Mouse (Mus musculus): ENCODE measurements around the gene Fuz. TPM values are rescaled to one million over a fixed set of nuclear protein-coding genes. Genes with fewer than 3 reads are reported as not detected.

Gene Fuz
- polyA plus RNA-seq, 1 experiment from 2014 or later: 11.1 TPM

GRCm38 (mm10) chr7:44890737-44891136 lies 5.1 kb upstream of the Fuz start:
- WGBS: 73% methylated on average over 4 of the region's 4 CpGs
- Histone ChIP-seq H3K4me1 (replicated peaks; ENCODE audit: control insufficient read depth, insufficient read depth, low read length) (peaks cover 6% of the 10 kb centered on the region; the same call in 1 of the 2 replicates), H3K4me3 (ENCODE audit: low read depth, low read length) (no peak overlapping the region), H3K27me3 (replicated peaks; ENCODE audit: control insufficient read depth, insufficient read depth, low read length) (no peaks in the 10 kb centered on the region), H3K9ac (ENCODE audit: low read depth, low read length) (no peak overlapping the region), H3K36me3 (ENCODE audit: control insufficient read depth, insufficient read depth) (peaks cover 11% of the 10 kb centered on the region), H3K27ac (ENCODE audit: low read depth, low read length) (no peak overlapping the region; the same call in 1 of the 2 replicates), H3K9me3 (ENCODE audit: control insufficient read depth) (no peaks in the 10 kb centered on the region), H3K4me2 (replicated peaks; ENCODE audit: low read depth) (peak overlapping the region; percentile 86)
- no peak for ATAC-seq
- TF ChIP-seq CTCF (IDR thresholded peaks at IDR 0.05; ENCODE audit: low read depth): no peak

GRCm38 (mm10) chr7:44891611-44892010 lies 4.3 kb upstream of the Fuz start:
- ATAC-seq: peak; percentile 34
- Histone ChIP-seq H3K27ac (ENCODE audit: low read depth, low read length) (peak overlapping the region; percentile 91; the same call in 1 of the 2 replicates), H3K9ac (ENCODE audit: low read depth, low read length) (peak overlapping the region; percentile 85), H3K4me3 (ENCODE audit: low read depth, low read length) (peak overlapping the region; percentile 86), H3K9me3 (ENCODE audit: control insufficient read depth) (no peaks in the 10 kb centered on the region), H3K36me3 (ENCODE audit: control insufficient read depth, insufficient read depth) (peaks cover 3% of the 10 kb centered on the region; the same call in 1 of the 2 replicates), H3K27me3 (replicated peaks; ENCODE audit: control insufficient read depth, insufficient read depth, low read length) (no peaks in the 10 kb centered on the region), H3K4me2 (replicated peaks; ENCODE audit: low read depth) (peak overlapping the region; percentile 86), H3K4me1 (replicated peaks; ENCODE audit: control insufficient read depth, insufficient read depth, low read length) (peaks cover 6% of the 10 kb centered on the region; the same call in 1 of the 2 replicates)
- 16% methylated on average over 6 of the region's 6 CpGs for WGBS
- no peak for TF ChIP-seq CTCF (IDR thresholded peaks at IDR 0.05; ENCODE audit: low read depth)

- Histone ChIP-seq H3K9me3 (ENCODE audit: control insufficient read depth) (no peaks in the 10 kb centered on the region), H3K27me3 (replicated peaks; ENCODE audit: control insufficient read depth, insufficient read depth, low read length) (no peaks in the 10 kb centered on the region), H3K4me1 (replicated peaks; ENCODE audit: control insufficient read depth, insufficient read depth, low read length) (peaks cover 6% of the 10 kb centered on the region; the same call in 1 of the 2 replicates), H3K36me3 (ENCODE audit: control insufficient read depth, insufficient read depth) (peaks cover 3% of the 10 kb centered on the region; the same call in 1 of the 2 replicates), H3K4me2 (replicated peaks; ENCODE audit: low read depth) (peak within 1 kb of the TSS; percentile 86), H3K27ac (ENCODE audit: low read depth, low read length) (peak within 1 kb of the TSS; percentile 91), H3K9ac (ENCODE audit: low read depth, low read length) (peak within 1 kb of the TSS; percentile 85), H3K4me3 (ENCODE audit: low read depth, low read length) (peak within 1 kb of the TSS; percentile 86)
- no peak for TF ChIP-seq CTCF (IDR thresholded peaks at IDR 0.05; ENCODE audit: low read depth)
- peak; percentile 55 for ATAC-seq
- WGBS: under 1% methylated on average over 54 of the region's 56 CpGs
These were observed 3.5 kb upstream of the Fuz start, which contains the start of gene Med25 for GRCm38 (mm10) chr7:44892276-44892921. Gene Med25, minus strand, starts transcription at chr7:44892712.

- H3K36me3 ChIP-seq (ENCODE audit: control insufficient read depth, insufficient read depth): peaks cover 3% of the 10 kb centered on the region; the same call in 1 of the 2 replicates
- no peak overlapping the region; the same call in 1 of the 2 replicates for H3K4me3 ChIP-seq (ENCODE audit: low read depth, low read length)
- H3K27ac ChIP-seq (ENCODE audit: low read depth, low read length): peak overlapping the region; percentile 42; the same call in 1 of the 2 replicates
- no peak for TF ChIP-seq CTCF (IDR thresholded peaks at IDR 0.05; ENCODE audit: low read depth)
- no peak for ATAC-seq
- H3K27me3 ChIP-seq (replicated peaks; ENCODE audit: control insufficient read depth, insufficient read depth, low read length): no peaks in the 10 kb centered on the region
- no peak overlapping the region for H3K9ac ChIP-seq (ENCODE audit: low read depth, low read length)
- 18% methylated on average over 8 of the region's 8 CpGs for WGBS
- H3K9me3 ChIP-seq (ENCODE audit: control insufficient read depth): no peaks in the 10 kb centered on the region
- H3K4me1 ChIP-seq (replicated peaks; ENCODE audit: control insufficient read depth, insufficient read depth, low read length): peaks cover 6% of the 10 kb centered on the region; the same call in 1 of the 2 replicates
- H3K4me2 ChIP-seq (replicated peaks; ENCODE audit: low read depth): no peak overlapping the region
These were observed 2.7 kb upstream of the Fuz start for GRCm38 (mm10) chr7:44893197-44893596.

- 81% methylated on average over 3 of the region's 3 CpGs for WGBS
- ATAC-seq: no peak
- H3K4me1 ChIP-seq (replicated peaks; ENCODE audit: control insufficient read depth, insufficient read depth, low read length): peaks cover 6% of the 10 kb centered on the region; the same call in 1 of the 2 replicates
These were observed 1.7 kb upstream of the Fuz start for GRCm38 (mm10) chr7:44894175-44894574.

GRCm38 (mm10) chr7:44895206-44895592 lies 680 bp upstream of the Fuz start:
- ATAC-seq: no peak
- 66% methylated on average over 7 of the region's 7 CpGs for WGBS
- Histone ChIP-seq H3K27me3 (replicated peaks; ENCODE audit: control insufficient read depth, insufficient read depth, low read length) (no peaks in the 10 kb centered on the region), H3K36me3 (ENCODE audit: control insufficient read depth, insufficient read depth) (peaks cover 9% of the 10 kb centered on the region), H3K27ac (ENCODE audit: low read depth, low read length) (no peak overlapping the region), H3K4me2 (replicated peaks; ENCODE audit: low read depth) (peak overlapping the region; percentile 86), H3K4me3 (ENCODE audit: low read depth, low read length) (peak overlapping the region; percentile 49), H3K4me1 (replicated peaks; ENCODE audit: control insufficient read depth, insufficient read depth, low read length) (peaks cover 6% of the 10 kb centered on the region; the same call in 1 of the 2 replicates), H3K9ac (ENCODE audit: low read depth, low read length) (no peak overlapping the region), H3K9me3 (ENCODE audit: control insufficient read depth) (no peaks in the 10 kb centered on the region)
- no peak for TF ChIP-seq CTCF (IDR thresholded peaks at IDR 0.05; ENCODE audit: low read depth)

More at GRCm38 (mm10) chr7:44894175-44894574, 1.7 kb upstream of the Fuz start:
- no peaks in the 10 kb centered on the region for H3K27me3 ChIP-seq (replicated peaks; ENCODE audit: control insufficient read depth, insufficient read depth, low read length)
- no peak overlapping the region for H3K4me3 ChIP-seq (ENCODE audit: low read depth, low read length)
- H3K9ac ChIP-seq (ENCODE audit: low read depth, low read length): no peak overlapping the region
- H3K36me3 ChIP-seq (ENCODE audit: control insufficient read depth, insufficient read depth): no peaks in the 10 kb centered on the region; the same call in 1 of the 2 replicates
- no peak overlapping the region for H3K27ac ChIP-seq (ENCODE audit: low read depth, low read length)
- no peak overlapping the region for H3K4me2 ChIP-seq (replicated peaks; ENCODE audit: low read depth)
- no peaks in the 10 kb centered on the region for H3K9me3 ChIP-seq (ENCODE audit: control insufficient read depth)
- TF ChIP-seq CTCF (IDR thresholded peaks at IDR 0.05; ENCODE audit: low read depth): no peak

Measured in intestine, postnatal 0 days (tissue).